Mouse (Mus musculus) stomach, postnatal 0 days (tissue): ENCODE measurements at regions not wholly inside any gene's neighbourhood (a gene's known extent, or its start where the extent isn't known, plus 50 kb on each side); places are given as distances from the start of the nearest gene placed in this dataset.

Experiments used
- CTCF ChIP-seq: IDR thresholded peaks from 2 replicates; pipeline ENCODE4 v1.5.1; 2016; ENCODE audit warnings: antibody characterized with exemption, low read depth, mild to moderate bottlenecking, moderate library complexity
- EP300 ChIP-seq: optimal IDR thresholded peaks from 2 replicates; pipeline ENCODE3; 2016; ENCODE audit warnings: antibody characterized with exemption

DNA sequence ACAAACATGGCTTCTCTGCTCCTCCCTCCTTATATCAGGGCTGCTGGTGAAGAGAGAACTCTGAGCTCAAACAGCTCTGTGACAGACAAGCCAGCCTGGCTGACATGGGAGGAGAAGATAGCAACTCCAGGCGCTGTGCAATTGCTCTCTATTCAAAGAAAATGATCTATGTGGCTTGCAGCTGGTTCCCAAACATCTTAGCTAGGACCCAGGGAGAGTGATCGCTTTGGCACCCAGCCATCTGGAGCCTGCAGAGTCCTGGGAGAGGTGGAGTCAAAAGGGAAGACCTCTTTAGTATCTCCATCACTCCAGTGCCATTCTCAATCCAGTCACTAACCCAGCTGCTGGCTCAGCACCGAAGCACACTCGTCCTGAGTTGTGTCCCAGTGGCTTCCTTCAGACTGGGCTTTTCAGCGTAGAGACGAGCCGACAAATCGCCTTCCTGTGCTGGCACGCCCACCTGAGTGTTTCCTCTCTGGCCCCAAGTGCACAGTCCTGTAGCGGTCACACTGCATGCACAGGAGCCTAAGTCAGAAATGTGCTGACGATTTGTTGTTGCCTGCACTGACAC, 145.1 kb upstream of the Phyhipl start:
- TF ChIP-seq CTCF: no peak
- TF ChIP-seq EP300: no peak
